Mouse (Mus musculus) small intestine, adult 2 months (tissue): ENCODE data around the gene Ovol2. TPM values are rescaled to one million over a fixed set of nuclear protein-coding genes. Genes with fewer than 3 reads are reported as not detected.

Experiments used
- H3K27ac ChIP-seq: fragments of 200-500 bp; 2 replicates; pipeline ENCODE4 v1.5.1; 2012; ENCODE audit warnings: low read depth, low read length, control low read depth, inconsistent platforms; ENCODE audit not compliant: insufficient read depth
- H3K27me3 ChIP-seq: fragments of 200-500 bp; 2 replicates; pipeline ENCODE4 v1.6.1; 2012; ENCODE audit warnings: mild to moderate bottlenecking, moderate library complexity, low read length, inconsistent platforms; ENCODE audit not compliant: control insufficient read depth, insufficient read depth
- H3K36me3 ChIP-seq: fragments of 200-500 bp; 2 replicates; pipeline ENCODE4 v1.6.1; 2012; ENCODE audit warnings: mild to moderate bottlenecking, low read length, control low read depth, inconsistent platforms; ENCODE audit not compliant: control insufficient read depth, insufficient read depth
- H3K4me1 ChIP-seq: fragments of 200-500 bp; 2 replicates; pipeline ENCODE4 v1.6.1; 2012; ENCODE audit warnings: low read length, inconsistent platforms, mixed read lengths; ENCODE audit not compliant: control insufficient read depth, insufficient read depth, insufficient read length
- H3K4me3 ChIP-seq: fragments of 200-500 bp; 2 replicates; pipeline ENCODE4 v1.5.1; 2012; ENCODE audit warnings: low read depth, mild to moderate bottlenecking, control low read depth, inconsistent platforms, low read length, moderate library complexity
- CTCF ChIP-seq: fragments of 200-500 bp; IDR thresholded peaks from 2 replicates; pipeline ENCODE4 v1.5.1; 2012; ENCODE audit warnings: low read depth, mild to moderate bottlenecking, control low read depth, inconsistent platforms, low read length, moderate library complexity, mixed read lengths; ENCODE audit not compliant: insufficient replicate concordance, insufficient read length; ENCODE audit errors: extremely low read depth
- POLR2A ChIP-seq: fragments of 200-500 bp; IDR thresholded peaks from 2 replicates; pipeline ENCODE4 v1.6.1; 2012; ENCODE audit warnings: low read depth, mild to moderate bottlenecking, control low read depth, inconsistent platforms, low read length, moderate library complexity
- WGBS: fragments of 180-500 bp; shearing (Covaris S2); methylation state at CpG from one replicate; pipeline ENCODE4 v1.1.7; 2018; 5-methylcytosine and 5-hydroxymethylcytosine counted together
- polyA plus RNA-seq: library from polyadenylated mRNA; depleted of rRNA; stranded (reverse); fragments of >200 nt; gene quantifications from 2 replicates; pipeline ENCODE4 v1.2.3, GENCODE M21; 2012

The Ovol2 gene
- polyA plus RNA-seq, 1 experiment = 51.5 TPM

DNA sequence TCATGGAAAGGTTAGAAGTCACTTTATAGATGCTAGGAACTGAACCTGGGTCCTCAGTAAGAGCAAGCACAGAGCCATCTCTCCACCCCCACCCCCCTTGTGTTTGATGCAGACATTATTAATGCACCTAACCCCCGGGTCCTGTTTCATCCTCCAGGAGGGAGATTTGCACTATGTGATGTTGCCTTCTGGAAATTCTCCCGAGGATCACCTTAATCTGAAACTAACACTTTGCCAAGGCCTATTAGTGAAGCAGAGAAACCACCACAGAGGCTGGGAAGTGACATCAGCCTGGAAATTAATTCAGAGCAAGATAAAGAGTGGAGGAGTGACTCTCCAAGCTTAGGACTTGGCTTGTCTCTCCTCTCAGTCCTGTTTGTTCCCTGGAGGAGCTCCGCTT lies 7.7 kb downstream of the Ovol2 start:
- no peaks in the 10 kb centered on the region for H3K36me3 ChIP-seq
- no peaks in the 10 kb centered on the region for H3K27me3 ChIP-seq
- no peak overlapping the region for H3K4me3 ChIP-seq
- no peaks in the 10 kb centered on the region for H3K4me1 ChIP-seq
- no peak overlapping the region for H3K27ac ChIP-seq
- WGBS = 72% methylated on average over 3 of the region's 3 CpGs
- TF ChIP-seq POLR2A (no peak), CTCF (no peak)

DNA sequence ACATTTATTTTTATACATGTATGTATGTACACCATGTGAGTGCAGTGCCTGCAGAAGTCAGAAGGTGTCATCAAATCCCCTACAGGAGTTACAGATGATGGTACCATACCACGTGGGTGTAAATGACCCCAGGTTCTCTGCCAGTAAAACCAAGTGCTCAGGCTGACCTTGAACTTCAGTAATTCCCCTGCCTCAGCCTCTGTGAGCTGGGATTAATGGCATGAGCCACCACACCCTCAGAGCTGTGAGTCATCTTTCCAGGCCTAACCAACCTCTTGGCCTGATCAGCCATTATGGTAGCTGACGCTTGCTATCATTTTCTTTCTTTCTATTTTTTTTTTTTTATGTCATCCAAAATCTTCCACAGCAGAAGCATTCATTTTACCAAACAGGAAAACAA lies 20.6 kb downstream of the Ovol2 start:
- Histone ChIP-seq H3K27me3 (no peaks in the 10 kb centered on the region), H3K27ac (no peak overlapping the region), H3K36me3 (peaks cover 4% of the 10 kb centered on the region; the same call in 1 of the 2 replicates), H3K4me3 (no peak overlapping the region), H3K4me1 (peaks cover 3% of the 10 kb centered on the region; the same call in 1 of the 2 replicates)
- TF ChIP-seq CTCF (no peak), POLR2A (no peak)
- 76% methylated on average over 2 of the region's 2 CpGs for WGBS

DNA sequence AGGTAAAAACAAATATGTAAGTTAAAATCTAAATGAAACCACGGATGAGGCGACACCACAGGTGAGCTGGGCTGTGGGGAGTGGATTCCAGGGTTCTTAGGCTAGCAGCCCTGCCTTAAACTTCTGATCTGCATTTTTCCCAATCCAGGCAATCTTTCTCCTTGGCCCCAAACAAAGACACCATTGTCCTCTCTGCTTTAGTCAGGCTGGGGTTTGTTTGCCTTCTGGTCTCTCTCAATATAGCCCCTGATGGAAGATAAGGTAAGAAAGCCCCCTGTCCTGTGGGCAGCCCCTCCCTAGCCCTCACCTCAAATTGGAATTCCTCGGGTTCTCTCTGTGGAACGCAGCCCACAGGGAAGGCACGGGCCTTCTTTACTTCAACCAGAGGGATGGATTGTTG lies 21.7 kb downstream of the Ovol2 start:
- Histone ChIP-seq H3K4me1 (peaks cover 5% of the 10 kb centered on the region; the same call in 1 of the 2 replicates), H3K36me3 (peaks cover 5% of the 10 kb centered on the region; the same call in 1 of the 2 replicates), H3K4me3 (no peak overlapping the region), H3K27ac (no peak overlapping the region), H3K27me3 (no peaks in the 10 kb centered on the region)
- TF ChIP-seq CTCF (no peak), POLR2A (no peak)
- WGBS = 64% methylated on average over 5 of the region's 5 CpGs

DNA sequence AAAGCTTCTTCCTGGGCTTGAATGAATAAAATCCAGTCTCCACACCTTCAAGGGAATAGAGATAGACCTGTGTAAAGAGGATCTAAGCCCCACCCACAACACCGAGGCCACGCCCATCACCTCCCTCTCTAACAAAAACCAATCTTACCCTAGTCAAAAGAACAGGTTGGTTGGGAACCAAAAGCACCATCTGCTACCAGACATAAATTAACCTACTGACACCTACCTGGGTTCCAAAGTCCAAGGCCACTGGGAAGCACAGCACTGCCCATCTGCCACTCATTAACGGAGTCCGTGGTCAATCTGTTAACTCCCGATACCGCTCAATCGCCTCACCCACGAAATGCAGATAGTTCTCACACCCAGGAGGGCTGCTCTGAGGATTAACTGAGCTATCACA lies 23.4 kb downstream of the Ovol2 start:
- TF ChIP-seq POLR2A = no peak
- TF ChIP-seq CTCF = no peak

DNA sequence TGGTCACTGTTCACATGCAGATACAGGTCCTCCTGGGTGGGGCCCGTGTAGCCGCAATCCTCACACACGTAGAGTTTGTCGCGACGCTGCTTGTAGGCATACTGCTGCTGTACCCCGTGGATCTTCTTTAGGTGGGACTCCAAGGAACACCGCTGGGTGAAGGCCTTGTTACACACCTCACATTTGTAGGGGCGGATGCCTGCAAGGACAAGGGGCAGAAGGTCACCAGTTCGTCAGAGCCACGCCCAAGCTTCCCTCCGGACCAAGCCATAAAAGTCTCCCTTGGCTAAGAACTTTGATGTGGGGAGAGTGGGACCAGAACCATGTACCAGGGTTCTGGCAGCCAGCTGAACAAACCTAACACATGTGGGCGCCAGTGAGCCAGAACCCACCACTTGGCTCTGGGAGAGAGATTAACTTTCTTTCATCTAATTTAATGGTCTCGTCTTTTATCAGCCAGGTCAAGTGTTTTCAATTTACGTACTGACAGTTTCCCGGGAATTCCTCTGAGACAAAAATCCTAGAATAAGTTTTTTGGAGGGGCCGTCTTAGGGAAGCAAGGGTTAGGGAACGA lies 26.1 kb downstream of the Ovol2 start:
- H3K27me3 ChIP-seq = no peaks in the 10 kb centered on the region
- H3K27ac ChIP-seq = no peak overlapping the region
- peaks cover 3% of the 10 kb centered on the region; the same call in 1 of the 2 replicates for H3K36me3 ChIP-seq
- 71% methylated on average over 18 of the region's 18 CpGs for WGBS
- TF ChIP-seq CTCF = peak; percentile 17; the same call in 1 of the 2 replicates
- TF ChIP-seq POLR2A = no peak
- H3K4me1 ChIP-seq = peaks cover 20% of the 10 kb centered on the region
- H3K4me3 ChIP-seq = no peak overlapping the region

More for the DNA sequence above, 23.4 kb downstream of the Ovol2 start:
- Histone ChIP-seq H3K27me3 (no peaks in the 10 kb centered on the region), H3K36me3 (peaks cover 4% of the 10 kb centered on the region; the same call in 1 of the 2 replicates), H3K4me3 (no peak overlapping the region), H3K4me1 (peaks cover 11% of the 10 kb centered on the region; the same call in 1 of the 2 replicates), H3K27ac (0 out of 2 replicates have a peak overlapping the region, but pooled peaks have one; percentile 33)
- 22% methylated on average over 8 of the region's 8 CpGs for WGBS

DNA sequence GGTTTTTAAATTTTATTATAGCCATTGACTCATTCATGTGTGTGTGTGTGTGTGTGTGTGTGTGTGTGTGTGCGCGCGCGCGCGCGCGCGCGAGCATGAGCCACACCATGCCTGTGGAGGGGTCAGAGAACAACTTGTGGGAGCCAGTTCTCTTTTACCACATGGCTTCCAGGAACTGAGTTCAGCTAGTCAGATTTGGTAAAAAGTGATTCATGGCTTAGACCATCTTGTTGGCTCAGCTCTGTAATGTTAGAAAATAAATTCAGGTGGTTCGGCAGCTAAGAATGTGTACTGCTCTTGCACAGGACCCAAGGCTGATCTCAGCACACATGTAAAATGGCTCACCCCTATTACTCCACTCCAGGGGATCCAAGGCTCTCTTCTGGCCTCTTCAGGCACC lies 30.8 kb downstream of the Ovol2 start:
- Histone ChIP-seq H3K36me3 (0 out of 2 replicates have a peak, but pooled peaks cover 3% of the 10 kb centered on the region), H3K4me3 (no peak overlapping the region), H3K27ac (peak overlapping the region; percentile 48; the same call in 1 of the 2 replicates), H3K4me1 (peaks cover 17% of the 10 kb centered on the region), H3K27me3 (no peaks in the 10 kb centered on the region)
- TF ChIP-seq CTCF = no peak
- TF ChIP-seq POLR2A = no peak
- WGBS = 60% methylated on average over 11 of the region's 11 CpGs

DNA sequence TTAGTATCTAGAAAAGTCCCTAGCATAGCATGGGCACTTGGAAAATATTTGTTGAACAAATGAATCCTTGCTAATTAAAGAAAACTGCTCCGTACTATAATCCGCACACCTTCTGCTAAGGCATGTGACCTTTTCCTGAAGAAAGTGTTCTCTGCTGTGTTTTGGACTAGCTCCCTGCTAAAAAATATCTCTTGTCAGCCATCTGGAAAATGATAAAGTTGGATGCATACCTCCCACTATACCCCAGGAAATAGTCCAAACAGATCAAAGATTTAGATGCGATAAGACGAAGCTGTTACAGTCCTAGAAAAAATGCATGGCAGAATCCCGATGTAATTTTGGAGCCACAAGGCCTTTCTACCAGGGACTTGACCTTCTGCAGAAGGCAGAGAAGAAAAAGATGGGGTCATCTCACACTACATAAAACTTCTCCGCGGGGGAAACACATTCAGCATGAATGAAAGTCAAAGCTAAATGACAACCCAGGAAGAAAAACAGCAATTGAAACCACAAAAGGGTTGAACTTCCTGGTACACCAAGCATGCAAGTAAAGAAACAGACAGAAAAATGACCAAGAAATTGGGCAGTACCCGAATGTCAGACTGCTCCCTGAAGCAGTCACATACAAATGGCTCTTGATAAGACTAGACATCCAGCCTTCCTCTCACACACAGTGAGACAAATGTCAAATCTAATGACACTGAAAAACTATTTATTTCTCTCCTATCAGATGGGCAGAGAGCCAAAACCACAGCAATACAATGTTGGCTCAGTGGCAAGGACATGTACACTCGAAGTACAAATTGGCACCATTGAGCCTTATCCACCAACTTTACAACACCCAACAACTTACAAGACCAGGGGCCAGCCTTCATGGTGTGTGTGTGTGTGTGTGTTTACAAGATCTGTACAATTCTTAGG lies 31.9 kb downstream of the Ovol2 start:
- no peak for TF ChIP-seq POLR2A
- no peak for TF ChIP-seq CTCF
- no peak overlapping the region for H3K4me3 ChIP-seq
- no peaks in the 10 kb centered on the region for H3K36me3 ChIP-seq
- H3K4me1 ChIP-seq = peaks cover 16% of the 10 kb centered on the region
- H3K27me3 ChIP-seq = no peaks in the 10 kb centered on the region
- WGBS = 31% methylated on average over 9 of the region's 9 CpGs
- peak overlapping the region; percentile 80 for H3K27ac ChIP-seq
